Mouse (Mus musculus): Measurements from ENCODE around the gene Fyn.

Gene Fyn

GRCm38 (mm10) chr10:39412826-39413620 lies 44.4 kb downstream of the Fyn start:
- in situ Hi-C loops (cut with MboI, MseI), result no loop called here

GRCm38 (mm10) chr10:39414068-39414467 lies 45.4 kb downstream of the Fyn start:
- in situ Hi-C loops (cut with MboI, MseI), result no loop called here

GRCm38 (mm10) chr10:39415586-39415985 lies 46.9 kb downstream of the Fyn start:
- in situ Hi-C loops (cut with MboI, MseI), result no loop called here

- in situ Hi-C loops (cut with MboI, MseI), result no loop called here
Observed at GRCm38 (mm10) chr10:39417611-39418010, 49.0 kb downstream of the Fyn start.

GRCm38 (mm10) chr10:39418395-39418794 lies 49.7 kb downstream of the Fyn start:
- in situ Hi-C loops (cut with MboI, MseI), result no loop called here

GRCm38 (mm10) chr10:39420842-39421617 lies 52.4 kb downstream of the Fyn start:
- in situ Hi-C loops (cut with MboI, MseI), result loop anchor here (5.0 kb wide), 1 partner anchor 39 kb away; no protein-coding TSS in a partner anchor

- in situ Hi-C loops (cut with MboI, MseI), result loop anchor here (5.0 kb wide), 1 partner anchor 39 kb away; no protein-coding TSS in a partner anchor
Observed at GRCm38 (mm10) chr10:39421772-39422171, 53.1 kb downstream of the Fyn start.

GRCm38 (mm10) chr10:39424643-39425042 lies 56.0 kb downstream of the Fyn start:
- in situ Hi-C loops (cut with MboI, MseI), result loop anchor here (5.0 kb wide), 1 partner anchor 42 kb away; no protein-coding TSS in a partner anchor

GRCm38 (mm10) chr10:39426033-39426432 lies 57.4 kb downstream of the Fyn start:
- in situ Hi-C loops (cut with MboI, MseI), result no loop called here

GRCm38 (mm10) chr10:39426833-39427490 lies 58.3 kb downstream of the Fyn start:
- in situ Hi-C loops (cut with MboI, MseI), result no loop called here

- in situ Hi-C loops (cut with MboI, MseI), result loop anchor here (10.0 kb wide), 1 partner anchor 665 kb away; no protein-coding TSS in a partner anchor
Observed at GRCm38 (mm10) chr10:39429661-39430060, 61.0 kb downstream of the Fyn start.

- in situ Hi-C loops (cut with MboI, MseI), result loop anchor here (10.0 kb wide), 1 partner anchor 665 kb away; no protein-coding TSS in a partner anchor
Observed at GRCm38 (mm10) chr10:39430074-39430764, 61.6 kb downstream of the Fyn start.

- in situ Hi-C loops (cut with MboI, MseI), result loop anchor here (10.0 kb wide), 1 partner anchor 664 kb away; no protein-coding TSS in a partner anchor
Observed at GRCm38 (mm10) chr10:39431265-39431664, 62.6 kb downstream of the Fyn start.

- in situ Hi-C loops (cut with MboI, MseI), result loop anchor here (10.0 kb wide), 1 partner anchor 662 kb away; no protein-coding TSS in a partner anchor
Observed at GRCm38 (mm10) chr10:39432648-39433568, 64.3 kb downstream of the Fyn start.

- in situ Hi-C loops (cut with MboI, MseI), result loop anchor here (10.0 kb wide), 1 partner anchor 661 kb away; no protein-coding TSS in a partner anchor
Observed at GRCm38 (mm10) chr10:39433893-39434292, 65.2 kb downstream of the Fyn start.

- in situ Hi-C loops (cut with MboI, MseI), result loop anchor here (10.0 kb wide), 1 partner anchor 660 kb away; no protein-coding TSS in a partner anchor
Observed at GRCm38 (mm10) chr10:39434758-39435448, 66.2 kb downstream of the Fyn start.

- in situ Hi-C loops (cut with MboI, MseI), result loop anchor here (10.0 kb wide), 1 partner anchor 656 kb away; no protein-coding TSS in a partner anchor
Observed at GRCm38 (mm10) chr10:39438905-39439304, 70.2 kb downstream of the Fyn start.

GRCm38 (mm10) chr10:39440506-39440905 lies 71.9 kb downstream of the Fyn start:
- in situ Hi-C loops (cut with MboI, MseI), result loop anchor here (10.0 kb wide), 1 partner anchor 206 kb away; no protein-coding TSS in a partner anchor

GRCm38 (mm10) chr10:39441636-39442035 lies 73.0 kb downstream of the Fyn start:
- in situ Hi-C loops (cut with MboI, MseI), result loop anchor here (10.0 kb wide), 1 partner anchor 207 kb away; no protein-coding TSS in a partner anchor

Measured in regulatory T cell (primary cell).